Mouse (Mus musculus) left cerebral cortex, adult 9 months (tissue): ENCODE measurements around the gene Sh2b1.

Experiments used
- DNase-seq, 2 experiments: peaks; one replicate each; pipeline ENCODE4 v3.0.0; 2022; ENCODE audit warnings: low spot score in 2 of 2

Gene Sh2b1

DNA sequence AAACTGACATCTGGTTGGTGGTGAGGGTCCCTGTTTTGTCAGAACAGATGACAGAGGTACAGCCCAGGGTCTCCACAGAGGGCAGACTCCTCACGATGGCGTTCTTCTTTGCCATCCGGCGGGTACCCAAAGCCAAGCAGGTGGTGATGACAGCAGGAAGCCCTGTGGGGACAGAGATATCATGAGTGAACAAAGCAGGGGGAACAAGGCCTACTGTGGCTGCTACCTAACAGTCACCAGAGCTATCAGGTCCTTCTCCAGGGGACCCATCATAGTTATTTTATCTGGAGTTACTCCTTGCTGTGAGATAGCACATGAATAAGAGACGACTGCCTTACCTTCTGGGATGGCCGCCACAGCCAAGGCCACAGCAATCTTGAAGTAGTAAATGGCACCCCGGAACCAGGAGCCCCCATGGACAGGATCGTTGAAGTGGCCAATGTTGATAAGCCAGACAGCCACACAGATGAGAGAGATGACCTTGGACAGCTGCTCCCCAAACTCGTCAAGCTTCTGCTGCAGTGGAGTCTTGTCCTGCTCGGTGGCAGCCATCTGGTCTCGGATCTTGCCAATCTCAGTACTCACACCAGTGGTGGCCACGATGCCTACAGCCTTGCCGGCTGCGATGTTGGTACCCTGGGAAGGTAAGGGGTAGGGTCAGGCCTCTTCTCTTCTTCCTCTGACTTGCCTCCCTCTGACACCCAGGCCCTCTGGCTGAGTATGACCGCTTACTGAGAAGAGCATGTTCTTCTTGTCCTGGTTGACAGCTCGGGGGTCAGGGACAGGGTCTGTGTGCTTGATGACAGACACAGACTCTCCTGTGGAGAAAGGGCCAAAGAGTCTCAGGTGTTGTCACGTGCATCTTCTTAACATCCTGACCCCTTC is 18.6 kb downstream of the Sh2b1 start:
- DNase-seq, result no peak

DNA sequence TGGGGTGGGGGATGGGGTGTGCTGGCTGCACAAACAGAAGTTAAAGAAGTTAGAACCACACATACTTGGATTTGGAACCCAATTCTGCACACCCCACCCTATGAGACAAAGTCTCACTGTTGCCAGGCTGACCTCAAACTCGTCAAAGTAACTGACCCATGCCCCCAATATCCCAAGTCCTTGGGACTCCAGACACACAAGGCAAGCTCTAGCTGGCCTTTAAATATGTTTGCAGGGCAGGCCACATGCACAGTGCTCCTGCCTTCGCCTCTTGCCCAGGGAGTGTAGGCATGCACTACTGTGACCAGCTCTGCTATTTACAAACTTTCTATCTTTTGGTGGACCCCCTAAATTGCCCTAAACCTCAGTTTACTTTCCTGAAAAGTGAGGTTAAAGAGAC is 20.0 kb downstream of the Sh2b1 start:
- no peak for DNase-seq

DNA sequence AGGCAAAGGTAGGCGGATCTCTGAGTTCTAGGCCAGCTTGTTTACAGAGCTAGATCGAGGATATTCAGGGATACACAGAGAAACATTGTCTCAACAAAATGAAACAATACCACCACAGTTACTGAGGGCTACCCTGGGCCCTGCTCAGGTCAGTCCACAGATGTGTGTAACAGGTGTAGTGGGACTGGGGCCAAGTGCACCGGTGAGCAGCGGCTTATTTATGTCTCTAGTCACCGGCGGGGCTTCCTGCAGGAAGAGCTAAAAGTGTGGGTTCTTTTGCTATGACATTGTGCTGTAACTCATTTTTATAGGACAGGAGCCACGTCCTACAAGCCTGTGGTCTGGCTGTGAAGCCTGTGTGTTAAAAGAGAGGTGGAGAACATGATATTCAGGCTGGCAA is 21.4 kb downstream of the Sh2b1 start:
- no peak for DNase-seq

DNA sequence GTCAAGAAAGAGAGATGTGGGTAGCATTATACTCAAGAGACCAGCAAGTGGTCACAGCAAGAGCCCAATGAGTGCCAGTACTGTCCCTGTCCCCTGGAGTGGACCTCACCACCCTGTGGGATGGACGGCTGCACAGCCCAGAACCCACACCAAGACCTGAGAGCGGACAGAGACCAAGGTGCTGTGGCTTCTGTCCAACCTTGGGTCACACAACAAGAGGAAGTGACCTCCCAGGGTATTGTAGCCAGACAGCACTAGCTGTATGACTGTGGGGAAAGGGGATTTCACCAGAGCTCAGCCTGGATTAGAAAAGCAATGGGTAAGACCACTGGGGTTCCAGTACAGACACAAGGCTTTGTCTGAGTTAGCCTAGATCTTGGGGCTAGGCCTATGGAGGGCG is 23.0 kb downstream of the Sh2b1 start:
- DNase-seq, result no peak

DNA sequence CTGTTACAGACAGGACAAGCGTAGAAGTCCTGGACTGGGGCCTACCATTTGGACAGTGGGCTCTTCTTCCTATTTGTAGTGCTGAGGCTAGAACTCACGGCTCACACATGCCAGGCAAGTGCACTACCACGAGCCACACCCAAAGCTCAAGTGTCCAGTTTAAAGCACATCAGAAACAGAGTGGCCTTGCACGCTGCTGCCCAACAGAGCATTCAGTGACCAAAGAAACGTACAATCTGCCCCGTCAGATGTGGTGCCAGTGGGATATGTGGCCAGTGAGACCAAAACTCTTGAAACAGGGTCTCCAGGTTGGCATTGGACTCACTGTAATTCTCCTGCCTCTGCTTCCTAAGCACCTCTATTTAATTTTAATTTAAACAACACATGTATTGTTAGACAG is 24.6 kb downstream of the Sh2b1 start:
- no peak for DNase-seq

DNA sequence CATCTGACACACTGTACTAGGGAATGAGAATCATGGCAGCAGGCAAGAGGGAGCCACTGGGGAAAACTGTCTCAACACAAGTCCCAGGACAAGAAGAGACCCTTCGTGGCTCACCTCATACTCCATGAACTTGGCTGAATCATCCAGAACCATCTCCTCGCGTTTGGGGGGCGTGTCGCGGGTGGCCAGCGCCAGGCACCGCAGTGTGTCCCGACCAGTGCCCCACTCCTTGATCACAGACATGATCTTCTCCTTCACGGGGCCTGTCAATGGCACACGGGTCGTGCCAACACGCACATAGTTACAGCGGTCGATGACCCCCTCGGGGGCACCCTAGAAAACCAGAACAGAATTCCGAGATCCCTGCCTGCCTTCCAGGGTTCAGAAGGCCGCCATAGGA is 25.2 kb downstream of the Sh2b1 start:
- DNase-seq, result no peak

DNA sequence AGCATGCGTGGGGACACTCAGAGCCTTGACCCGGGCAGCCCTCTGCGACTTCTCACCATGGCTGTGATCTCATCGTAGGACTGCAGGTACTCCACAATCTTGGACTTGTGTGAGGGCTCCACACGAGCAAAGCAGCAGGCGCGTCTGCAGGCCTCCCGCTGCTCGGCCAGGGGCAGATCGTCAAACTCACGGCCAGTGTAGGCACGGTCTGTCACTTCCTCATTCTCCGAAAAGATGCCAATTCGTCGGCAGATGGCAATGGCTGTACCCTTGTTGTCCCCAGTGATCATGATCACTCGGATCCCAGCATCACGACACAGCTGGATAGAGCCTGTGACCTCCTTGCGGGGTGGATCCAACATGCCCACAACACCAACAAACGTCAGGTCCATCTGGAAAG is 26.7 kb downstream of the Sh2b1 start:
- no peak for DNase-seq

DNA sequence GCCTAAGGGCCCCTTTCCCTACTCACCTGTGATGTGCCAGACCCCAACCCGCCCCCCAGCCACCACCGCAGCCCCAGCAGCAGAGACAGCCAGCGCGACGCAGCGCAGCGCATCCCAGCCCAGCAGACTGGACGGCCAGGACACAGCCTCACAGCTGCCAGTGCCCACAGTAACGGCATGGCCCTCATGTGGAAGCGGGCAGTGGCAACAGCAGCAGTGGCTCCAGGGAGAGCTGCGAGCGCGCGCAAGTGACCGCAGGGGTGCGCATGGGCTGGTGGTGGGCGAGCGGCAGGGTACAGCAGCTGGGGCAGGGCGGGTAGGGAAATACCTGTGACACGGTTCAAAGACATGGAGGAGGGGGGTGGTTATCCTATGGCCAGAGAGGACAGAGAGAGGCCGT is 29.0 kb downstream of the Sh2b1 start:
- no peak for DNase-seq

DNA sequence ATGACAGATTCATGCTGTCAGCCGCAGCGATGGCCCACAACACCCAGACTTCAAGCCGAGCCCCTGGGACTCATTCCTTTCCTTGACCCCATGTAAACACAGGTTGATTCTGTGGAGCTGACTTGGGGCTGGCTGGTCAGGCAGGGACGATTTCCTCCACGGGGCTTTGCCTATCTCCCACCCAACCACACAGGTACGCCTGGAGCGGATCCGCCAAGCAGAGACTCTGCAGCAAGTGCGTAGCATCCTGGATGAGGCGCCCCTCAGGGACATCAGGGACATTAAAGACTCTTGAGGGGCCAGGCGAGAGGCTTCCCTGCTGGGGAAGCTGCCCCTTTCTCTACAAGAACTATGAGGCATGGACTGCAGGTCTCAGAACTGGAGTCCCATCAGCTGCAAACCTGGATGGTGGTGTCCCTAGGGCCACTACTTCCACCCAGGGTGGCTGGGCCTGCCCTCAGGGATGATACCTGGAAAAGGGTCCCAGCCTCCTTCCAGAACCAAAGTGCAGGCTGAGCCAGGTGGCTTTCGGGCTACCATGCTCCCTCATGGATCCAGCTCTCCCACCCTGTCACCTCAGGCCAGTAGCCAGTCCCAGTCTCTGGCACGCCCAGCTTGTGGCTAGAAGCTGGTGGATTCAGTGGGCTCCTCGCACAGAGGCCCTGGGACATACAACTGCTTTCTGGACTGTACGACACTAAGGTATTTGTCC is 30.0 kb downstream of the Sh2b1 start:
- no peak for DNase-seq

DNA sequence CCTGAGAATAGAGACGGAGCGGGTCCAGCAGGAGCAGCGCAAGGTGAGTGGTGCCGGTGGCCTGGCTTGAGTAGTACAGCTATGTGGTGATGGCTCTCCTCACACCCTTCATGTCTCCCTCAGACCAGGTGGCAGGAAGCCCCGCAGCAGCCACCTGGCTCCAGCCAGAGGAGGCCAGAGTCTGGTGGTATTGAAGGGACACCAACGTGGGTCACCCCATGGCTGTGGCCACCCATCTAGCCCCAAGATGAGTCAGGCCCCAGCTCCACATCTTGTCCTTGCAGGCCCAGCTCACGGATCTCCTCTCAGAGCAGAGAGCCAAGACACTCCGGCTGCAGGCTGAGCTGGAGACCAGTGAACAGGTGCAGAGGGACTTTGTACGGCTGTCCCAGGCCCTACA is 30.7 kb downstream of the Sh2b1 start:
- DNase-seq, result no peak

DNA sequence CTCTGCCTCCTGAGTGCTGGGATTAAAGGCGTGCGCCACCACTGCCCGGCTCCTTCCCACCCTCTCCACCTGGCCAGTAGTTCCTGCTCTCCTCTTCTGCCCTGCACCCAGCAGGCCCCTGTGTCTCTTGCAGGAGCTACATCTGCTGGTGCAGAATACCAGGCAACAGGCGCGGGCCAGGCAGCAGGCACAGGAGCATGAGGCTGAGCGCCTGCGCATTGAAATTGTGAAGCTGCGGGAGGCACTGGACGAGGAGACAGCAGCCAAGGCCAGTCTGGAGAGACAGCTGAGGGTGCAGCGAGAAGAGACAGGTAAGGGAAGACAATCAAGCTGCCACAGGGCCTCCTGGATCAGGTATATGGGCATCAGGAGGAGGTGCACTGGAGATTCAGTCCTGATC is 31.2 kb downstream of the Sh2b1 start:
- no peak for DNase-seq

DNA sequence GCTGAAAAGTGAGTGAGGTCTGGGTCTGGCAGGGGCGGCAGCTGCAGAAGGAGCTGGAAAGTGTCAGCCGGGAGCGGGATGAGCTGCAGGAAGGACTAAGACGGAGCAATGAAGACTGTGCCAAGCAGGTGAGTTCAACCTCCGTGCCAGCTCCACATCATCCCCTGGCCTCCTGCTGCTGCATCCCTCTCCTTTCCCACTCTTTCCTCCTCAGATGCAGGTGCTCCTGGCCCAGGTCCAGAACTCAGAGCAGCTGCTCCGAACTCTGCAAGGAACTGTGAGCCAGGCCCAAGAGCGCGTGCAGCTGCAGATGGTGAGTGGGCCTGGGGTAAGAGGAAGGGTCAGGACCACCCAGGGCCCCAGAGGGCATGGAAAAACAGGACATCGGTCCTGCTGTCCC is 35.1 kb downstream of the Sh2b1 start:
- no peak for DNase-seq

DNA sequence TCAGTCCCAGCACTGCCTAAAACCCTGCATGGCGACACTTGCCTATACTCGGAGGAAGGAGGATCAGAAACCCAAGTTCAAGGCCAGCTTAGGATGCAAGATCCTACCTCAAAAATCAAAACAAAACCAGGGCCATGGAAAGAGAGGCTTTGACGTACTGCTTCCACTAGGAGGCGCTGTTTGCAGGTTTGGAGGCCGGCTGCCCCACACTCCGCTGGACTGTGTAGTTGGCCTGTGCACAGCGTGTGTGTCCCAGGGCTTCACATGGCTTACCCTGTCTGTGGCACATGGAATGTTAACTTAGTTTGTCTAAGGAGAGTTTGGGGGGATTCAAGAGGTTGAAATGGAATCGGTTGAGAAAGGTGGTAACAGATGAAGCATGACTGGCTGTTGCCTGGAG is 38.4 kb downstream of the Sh2b1 start:
- peak in 1 of 2 experiments; percentile 14 for DNase-seq

DNA sequence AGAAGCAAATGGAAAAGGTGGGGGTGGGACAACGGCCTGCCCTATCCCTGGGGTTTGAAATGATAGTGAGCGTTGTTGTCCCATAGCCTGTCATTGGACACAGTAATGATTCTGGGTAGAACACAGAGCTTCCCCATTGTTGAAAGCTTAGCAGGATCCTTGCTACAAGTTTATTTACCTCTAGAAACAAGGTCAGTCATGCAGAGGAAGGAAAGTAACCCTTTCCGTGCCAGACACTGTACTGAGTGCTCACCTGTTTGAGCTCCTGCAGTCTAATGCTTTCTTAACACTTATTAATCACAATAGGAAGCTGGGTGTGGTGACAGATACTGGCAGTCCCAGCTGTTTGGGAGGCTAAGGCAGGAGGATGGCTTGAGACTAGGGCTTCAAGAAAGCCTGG is 39.4 kb downstream of the Sh2b1 start:
- no peak for DNase-seq

DNA sequence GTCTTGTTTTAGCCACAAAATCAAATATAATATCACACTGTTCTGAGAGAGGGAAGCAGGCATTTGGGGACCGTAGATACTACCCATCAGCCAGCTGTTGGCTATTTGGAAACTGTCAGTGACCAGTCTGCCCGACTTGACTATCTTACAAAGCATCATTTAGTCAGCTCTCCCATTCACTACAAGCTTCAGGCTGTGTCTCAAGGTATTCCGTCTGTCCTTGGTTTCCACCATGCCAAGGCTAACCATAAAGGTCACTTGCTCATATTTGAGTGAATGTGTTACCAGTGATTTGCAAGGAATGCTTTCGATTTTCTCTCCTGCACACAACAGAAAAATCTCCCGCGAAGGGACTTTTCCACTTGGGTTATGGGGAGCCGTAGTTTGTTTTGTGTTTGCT is 40.5 kb downstream of the Sh2b1 start:
- no peak for DNase-seq

DNA sequence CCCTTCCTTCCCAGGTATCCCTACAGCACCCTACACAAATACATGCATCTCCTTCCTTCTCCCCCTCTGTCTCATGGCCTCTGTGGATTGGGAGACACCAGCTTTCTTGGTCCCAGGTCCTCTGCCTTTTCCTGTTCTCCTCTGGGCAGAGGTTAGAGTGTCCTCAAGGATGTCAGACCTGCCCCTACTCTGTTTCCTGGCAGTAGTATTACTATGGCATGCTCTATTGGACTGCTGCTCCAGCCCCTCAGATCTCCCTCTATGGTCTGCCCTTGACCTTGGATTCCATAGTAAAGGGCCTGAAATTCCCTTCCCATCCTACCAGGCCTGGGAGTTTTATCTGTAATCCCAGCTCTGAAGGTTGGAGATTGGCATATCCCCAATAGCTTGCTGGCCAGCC is 45.1 kb downstream of the Sh2b1 start:
- no peak for DNase-seq

DNA sequence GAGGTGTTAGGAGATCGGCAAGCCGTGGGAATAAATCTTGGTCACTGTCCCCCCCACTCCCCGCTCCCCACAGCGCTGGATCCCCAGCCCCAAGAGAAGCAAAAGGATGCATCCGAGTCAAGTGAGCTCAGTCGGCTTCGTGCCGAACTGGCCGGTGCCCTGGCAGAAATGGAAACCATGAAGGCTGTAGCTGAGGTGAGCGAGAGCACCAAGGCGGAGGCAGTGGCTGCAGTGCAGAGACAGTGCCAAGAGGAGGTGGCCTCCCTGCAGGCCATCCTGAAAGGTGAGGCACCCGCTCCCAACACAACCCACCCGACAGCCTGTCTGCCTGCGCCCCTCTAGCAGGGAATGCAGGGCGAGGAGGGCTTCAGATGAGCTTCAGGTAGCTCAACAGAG is 45.7 kb downstream of the Sh2b1 start:
- no peak for DNase-seq

DNA sequence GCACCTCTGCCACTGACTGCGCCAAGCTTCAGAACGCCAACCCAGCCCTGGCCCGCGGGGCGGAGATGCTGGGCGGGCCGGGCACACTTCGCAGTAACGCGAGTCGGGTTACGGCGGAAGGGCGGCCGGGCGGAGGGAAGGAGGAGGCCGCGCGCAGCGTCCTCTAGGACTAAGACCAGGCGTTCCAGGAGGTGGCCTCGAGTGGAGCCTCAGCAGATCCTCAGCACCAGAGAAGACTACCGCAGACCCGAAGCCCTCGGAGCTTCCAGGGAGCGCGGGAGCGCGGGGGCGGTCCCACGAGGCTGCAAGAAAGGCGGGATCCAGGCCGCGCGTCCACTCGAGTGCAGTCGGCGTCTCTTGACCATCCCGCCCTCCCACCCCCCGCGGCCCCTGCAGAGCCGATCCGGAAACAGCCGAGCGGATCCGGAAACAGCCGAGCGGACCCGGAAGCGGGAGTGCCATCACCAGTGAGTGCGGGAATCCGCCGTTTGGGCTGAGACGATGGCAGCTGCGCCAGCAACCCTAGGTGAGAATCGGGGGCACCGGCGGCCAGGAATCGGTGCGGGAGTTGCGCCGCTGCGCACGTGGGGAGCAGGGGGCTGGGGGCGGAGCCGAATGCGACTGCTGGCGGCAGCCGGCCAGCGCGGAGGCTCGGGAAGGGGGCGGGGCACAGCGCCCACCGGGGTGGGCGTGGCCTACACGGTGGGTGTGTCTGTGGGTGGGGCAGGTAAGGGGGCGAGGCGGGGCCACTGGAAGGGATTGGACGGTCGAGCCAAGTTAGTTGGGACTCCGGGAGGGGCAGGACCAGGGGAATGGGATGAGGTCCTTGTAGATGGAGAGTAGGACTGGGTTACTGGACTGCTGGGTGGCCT is 46.4 kb downstream of the Sh2b1 start, which contains the start of gene Rabep2:
Rabep2 (plus strand) TSS at position 129 of the 872 bp plus-strand sequence.
- peak; percentile 67 to 94 for DNase-seq

DNA sequence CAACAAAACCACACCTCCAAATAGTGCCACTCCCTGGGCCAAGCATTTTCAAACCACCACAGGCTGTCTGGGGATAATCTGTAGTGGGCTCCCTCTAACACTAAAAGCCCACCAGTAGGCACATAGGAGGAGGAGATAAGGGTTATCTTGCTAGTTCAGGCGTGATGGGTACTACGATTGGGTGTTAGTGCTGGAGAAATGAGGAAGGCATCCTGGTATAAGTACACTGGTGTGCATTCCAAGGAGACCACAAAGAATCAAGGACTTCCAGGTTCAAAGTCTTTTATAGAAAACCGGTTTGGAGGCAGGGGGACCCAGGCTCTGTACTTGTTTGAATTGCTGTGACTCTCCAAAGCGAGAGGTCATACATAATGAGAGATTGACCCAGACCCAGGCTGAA is 47.1 kb downstream of the Sh2b1 start:
- no peak for DNase-seq

DNA sequence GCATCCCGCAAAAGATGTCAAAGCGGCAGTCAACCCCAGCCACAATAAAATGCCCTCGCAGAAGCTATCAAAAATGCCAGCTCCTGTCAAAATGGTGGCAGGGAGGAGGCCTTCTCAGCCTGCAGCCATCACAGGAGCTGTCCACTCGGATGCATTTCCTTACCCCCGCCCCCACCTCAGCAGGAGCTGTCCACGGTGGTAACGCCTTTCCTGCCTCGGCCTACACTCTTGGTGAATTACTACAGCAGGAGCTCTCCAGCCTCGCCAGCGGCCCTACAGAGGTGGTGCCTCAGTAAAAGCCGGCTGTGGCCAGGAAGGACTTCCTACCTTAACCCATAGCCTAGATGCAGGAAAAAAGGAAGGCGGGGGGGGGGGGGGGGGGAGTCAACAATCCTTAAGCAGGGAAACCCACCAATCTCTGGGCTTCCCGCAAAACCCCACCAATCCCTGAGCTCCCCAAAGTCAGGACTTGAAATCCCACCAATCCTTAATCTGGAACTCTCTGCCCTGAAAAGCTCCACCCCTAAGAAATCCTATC is 47.8 kb downstream of the Sh2b1 start:
- no peak for DNase-seq

DNA sequence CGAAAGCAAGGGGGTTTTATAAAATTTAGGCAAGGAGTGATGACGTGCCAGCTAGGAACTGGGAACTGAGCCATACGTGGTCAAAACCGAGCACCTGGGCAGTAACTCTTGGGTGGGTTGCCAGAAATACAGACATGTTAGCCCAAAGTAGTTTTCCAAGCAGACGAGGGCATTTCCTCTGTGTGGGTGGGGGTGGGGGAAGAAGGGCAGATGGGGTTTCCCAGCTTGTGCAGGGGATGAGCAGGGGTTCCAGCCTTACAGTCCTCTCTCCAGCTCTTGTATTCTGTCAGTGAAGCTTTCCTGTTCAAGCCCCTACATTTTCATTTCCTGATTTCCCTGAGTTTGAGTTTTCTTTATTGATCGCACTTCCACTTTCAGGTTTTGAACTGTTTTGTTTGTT is 51.1 kb downstream of the Sh2b1 start:
- DNase-seq, result no peak

DNA sequence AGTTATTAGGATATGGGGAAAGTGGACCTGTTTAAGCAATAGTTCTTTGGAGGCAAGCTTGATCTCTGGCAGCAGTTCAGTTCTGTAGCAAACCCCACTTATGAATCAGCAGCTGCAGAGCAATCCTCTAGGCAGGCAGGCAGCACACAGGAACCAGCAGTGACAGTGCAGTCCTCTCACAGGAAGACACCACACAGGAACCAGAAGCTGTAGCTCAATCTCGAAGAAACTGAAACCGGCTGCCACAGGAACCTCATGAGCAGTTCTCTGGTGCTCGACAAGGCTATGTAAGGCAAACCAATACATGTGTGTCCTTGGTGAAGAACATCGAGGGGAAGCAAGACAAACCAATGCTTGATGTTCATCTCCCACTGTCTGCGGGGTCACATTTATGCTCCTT is 53.5 kb downstream of the Sh2b1 start:
- DNase-seq, result no peak
